Mouse (Mus musculus): ENCODE measurements at regions not wholly inside any gene's neighbourhood (a gene's known extent, or its start where the extent isn't known, plus 50 kb on each side); places are given as distances from the start of the nearest gene placed in this dataset.

- no peak for ATAC-seq (ENCODE audit: low FRiP score)
- H3K9me3 ChIP-seq (replicated peaks), result no peaks in the 10 kb centered on the region
- H3K4me2 ChIP-seq, result no peak overlapping the region
- H3K4me1 ChIP-seq, result peaks cover 12% of the 10 kb centered on the region; the same call in 1 of the 2 replicates
- H3K4me3 ChIP-seq (replicated peaks), result no peak overlapping the region
- H3K27me3 ChIP-seq (replicated peaks), result no peaks in the 10 kb centered on the region
- no peaks in the 10 kb centered on the region for H3K36me3 ChIP-seq
- H3K9ac ChIP-seq (replicated peaks), result no peak overlapping the region
- no peak overlapping the region for H3K27ac ChIP-seq (replicated peaks)
- 54% methylated on average over 3 of the region's 3 CpGs for WGBS
Observed at GRCm38 (mm10) chr8:117958914-117959313, 157.2 kb upstream of the Mphosph6 start.

- peaks cover 14% of the 10 kb centered on the region for H3K4me1 ChIP-seq
- H3K27me3 ChIP-seq (replicated peaks), result no peaks in the 10 kb centered on the region
- H3K4me2 ChIP-seq, result no peak overlapping the region
- H3K36me3 ChIP-seq, result no peaks in the 10 kb centered on the region
- no peaks in the 10 kb centered on the region for H3K9me3 ChIP-seq (replicated peaks)
- no peak overlapping the region for H3K4me3 ChIP-seq (replicated peaks)
- WGBS, result 26% methylated on average over 5 of the region's 5 CpGs
- no peak overlapping the region for H3K27ac ChIP-seq (replicated peaks)
- no peak for ATAC-seq (ENCODE audit: low FRiP score)
- no peak overlapping the region for H3K9ac ChIP-seq (replicated peaks)
Observed at GRCm38 (mm10) chr8:117951656-117952055, 149.9 kb upstream of the Mphosph6 start.

- H3K27ac ChIP-seq (replicated peaks), result no peak overlapping the region
- 63% methylated on average over 3 of the region's 3 CpGs for WGBS
- no peak for ATAC-seq (ENCODE audit: low FRiP score)
- H3K27me3 ChIP-seq (replicated peaks), result no peaks in the 10 kb centered on the region
- H3K4me2 ChIP-seq, result no peak overlapping the region
- H3K36me3 ChIP-seq, result no peaks in the 10 kb centered on the region
- H3K4me1 ChIP-seq, result peaks cover 4% of the 10 kb centered on the region
- H3K9me3 ChIP-seq (replicated peaks), result no peaks in the 10 kb centered on the region
- H3K4me3 ChIP-seq (replicated peaks), result no peak overlapping the region
- H3K9ac ChIP-seq (replicated peaks), result no peak overlapping the region
Observed at GRCm38 (mm10) chr8:117946540-117946939, 144.8 kb upstream of the Mphosph6 start.

- H3K4me1 ChIP-seq, result peaks cover 4% of the 10 kb centered on the region
- H3K4me3 ChIP-seq (replicated peaks), result no peak overlapping the region
- no peak for ATAC-seq (ENCODE audit: low FRiP score)
- no peaks in the 10 kb centered on the region for H3K9me3 ChIP-seq (replicated peaks)
- H3K9ac ChIP-seq (replicated peaks), result no peak overlapping the region
- no peak overlapping the region for H3K4me2 ChIP-seq
- H3K27me3 ChIP-seq (replicated peaks), result 0 out of 2 replicates have a peak, but pooled peaks cover 3% of the 10 kb centered on the region
- 92% methylated on average over 16 of the region's 16 CpGs for WGBS
- no peaks in the 10 kb centered on the region for H3K36me3 ChIP-seq
- H3K27ac ChIP-seq (replicated peaks), result no peak overlapping the region
Observed at GRCm38 (mm10) chr8:117934566-117935094, 132.9 kb upstream of the Mphosph6 start.

GRCm38 (mm10) chr8:117930687-117931086, 128.9 kb upstream of the Mphosph6 start:
- no peak overlapping the region for H3K9ac ChIP-seq (replicated peaks)
- H3K4me2 ChIP-seq, result no peak overlapping the region
- no peaks in the 10 kb centered on the region for H3K36me3 ChIP-seq
- H3K9me3 ChIP-seq (replicated peaks), result no peaks in the 10 kb centered on the region
- no peak overlapping the region for H3K4me3 ChIP-seq (replicated peaks)
- 53% methylated on average over 6 of the region's 6 CpGs for WGBS
- no peak for ATAC-seq (ENCODE audit: low FRiP score)
- peaks cover 8% of the 10 kb centered on the region; the same call in 1 of the 2 replicates for H3K27me3 ChIP-seq (replicated peaks)
- no peak overlapping the region for H3K27ac ChIP-seq (replicated peaks)
- peaks cover 9% of the 10 kb centered on the region for H3K4me1 ChIP-seq

- peaks cover 8% of the 10 kb centered on the region; the same call in 1 of the 2 replicates for H3K27me3 ChIP-seq (replicated peaks)
- H3K4me3 ChIP-seq (replicated peaks), result no peak overlapping the region
- H3K27ac ChIP-seq (replicated peaks), result 0 out of 2 replicates have a peak overlapping the region, but pooled peaks have one; percentile 18
- peaks cover 9% of the 10 kb centered on the region for H3K4me1 ChIP-seq
- H3K9ac ChIP-seq (replicated peaks), result no peak overlapping the region
- 15% methylated on average over 12 of the region's 12 CpGs for WGBS
- no peaks in the 10 kb centered on the region for H3K36me3 ChIP-seq
- ATAC-seq (ENCODE audit: low FRiP score), result no peak
- H3K9me3 ChIP-seq (replicated peaks), result no peaks in the 10 kb centered on the region
- H3K4me2 ChIP-seq, result no peak overlapping the region
Observed at GRCm38 (mm10) chr8:117929606-117930005, 127.9 kb upstream of the Mphosph6 start.

GRCm38 (mm10) chr8:117923296-117923695, 121.6 kb upstream of the Mphosph6 start:
- H3K27me3 ChIP-seq (replicated peaks), result peaks cover 2% of the 10 kb centered on the region; the same call in 1 of the 2 replicates
- no peaks in the 10 kb centered on the region for H3K4me1 ChIP-seq
- no peaks in the 10 kb centered on the region for H3K9me3 ChIP-seq (replicated peaks)
- H3K4me3 ChIP-seq (replicated peaks), result no peak overlapping the region
- no peak overlapping the region for H3K27ac ChIP-seq (replicated peaks)
- no peak overlapping the region for H3K4me2 ChIP-seq
- no peaks in the 10 kb centered on the region for H3K36me3 ChIP-seq
- H3K9ac ChIP-seq (replicated peaks), result no peak overlapping the region
- no peak for ATAC-seq (ENCODE audit: low FRiP score)
- WGBS, result 76% methylated on average over 6 of the region's 6 CpGs

GRCm38 (mm10) chr8:117903052-117903451, 101.3 kb upstream of the Mphosph6 start:
- Histone ChIP-seq H3K36me3 (no peaks in the 10 kb centered on the region), H3K27me3 (replicated peaks) (no peaks in the 10 kb centered on the region), H3K27ac (replicated peaks) (no peak overlapping the region), H3K4me2 (no peak overlapping the region), H3K9ac (replicated peaks) (no peak overlapping the region), H3K4me3 (replicated peaks) (no peak overlapping the region), H3K4me1 (0 out of 2 replicates have a peak, but pooled peaks cover 4% of the 10 kb centered on the region), H3K9me3 (replicated peaks) (no peaks in the 10 kb centered on the region)
- WGBS, result 68% methylated on average over 8 of the region's 8 CpGs
- ATAC-seq (ENCODE audit: low FRiP score), result no peak

GRCm38 (mm10) chr8:117899892-117900291, 98.1 kb upstream of the Mphosph6 start:
- H3K27me3 ChIP-seq (replicated peaks), result no peaks in the 10 kb centered on the region
- no peaks in the 10 kb centered on the region for H3K36me3 ChIP-seq
- no peak for ATAC-seq (ENCODE audit: low FRiP score)
- H3K27ac ChIP-seq (replicated peaks), result no peak overlapping the region
- H3K4me3 ChIP-seq (replicated peaks), result no peak overlapping the region
- no peaks in the 10 kb centered on the region for H3K4me1 ChIP-seq
- H3K9ac ChIP-seq (replicated peaks), result no peak overlapping the region
- no peaks in the 10 kb centered on the region for H3K9me3 ChIP-seq (replicated peaks)
- no peak overlapping the region for H3K4me2 ChIP-seq

- Histone ChIP-seq H3K27ac (replicated peaks) (no peak overlapping the region), H3K36me3 (no peaks in the 10 kb centered on the region), H3K27me3 (replicated peaks) (no peaks in the 10 kb centered on the region), H3K9ac (replicated peaks) (no peak overlapping the region), H3K4me3 (replicated peaks) (no peak overlapping the region), H3K9me3 (replicated peaks) (no peaks in the 10 kb centered on the region), H3K4me1 (no peaks in the 10 kb centered on the region), H3K4me2 (no peak overlapping the region)
- WGBS, result 78% methylated on average over 5 of the region's 5 CpGs
- no peak for ATAC-seq (ENCODE audit: low FRiP score)
Observed at GRCm38 (mm10) chr8:117898015-117898414, 96.3 kb upstream of the Mphosph6 start.

- ATAC-seq (ENCODE audit: low FRiP score), result no peak
- WGBS, result 48% methylated on average over 8 of the region's 8 CpGs
Observed at GRCm38 (mm10) chr8:117894861-117895260, 93.1 kb upstream of the Mphosph6 start.

GRCm38 (mm10) chr8:117890211-117890610, 88.5 kb upstream of the Mphosph6 start:
- ATAC-seq (ENCODE audit: low FRiP score), result no peak

More at GRCm38 (mm10) chr8:117894861-117895260, 93.1 kb upstream of the Mphosph6 start:
- no peak overlapping the region for H3K27ac ChIP-seq (replicated peaks)
- H3K4me1 ChIP-seq, result no peaks in the 10 kb centered on the region
- no peaks in the 10 kb centered on the region for H3K36me3 ChIP-seq
- H3K27me3 ChIP-seq (replicated peaks), result no peaks in the 10 kb centered on the region
- no peak overlapping the region for H3K9ac ChIP-seq (replicated peaks)
- no peak overlapping the region for H3K4me2 ChIP-seq
- no peak overlapping the region for H3K4me3 ChIP-seq (replicated peaks)
- H3K9me3 ChIP-seq (replicated peaks), result no peaks in the 10 kb centered on the region

More at GRCm38 (mm10) chr8:117890211-117890610, 88.5 kb upstream of the Mphosph6 start:
- Histone ChIP-seq H3K4me3 (replicated peaks) (no peak overlapping the region), H3K9me3 (replicated peaks) (no peaks in the 10 kb centered on the region), H3K27ac (replicated peaks) (no peak overlapping the region), H3K27me3 (replicated peaks) (no peaks in the 10 kb centered on the region), H3K9ac (replicated peaks) (no peak overlapping the region), H3K4me2 (no peak overlapping the region), H3K4me1 (no peaks in the 10 kb centered on the region), H3K36me3 (no peaks in the 10 kb centered on the region)
- 77% methylated on average over 3 of the region's 3 CpGs for WGBS
